Mouse (Mus musculus) limb, embryonic 14.5 days (tissue): Measurements from ENCODE around the gene Mr1. TPM values are rescaled to one million over a fixed set of nuclear protein-coding genes. Genes with fewer than 3 reads are reported as not detected.

Experiments used
- ATAC-seq: fragments of 200-750 bp; cut with Nextera tagmentation; 2 replicates; pipeline ENCODE4 v1.8.0; 2017; ENCODE audit warnings: low read depth, moderate number of reproducible peaks, moderate TSS enrichment; ENCODE audit not compliant: low FRiP score
- DNase-seq: peaks from one replicate; pipeline ENCODE4 v3.0.0-alpha.2; 2015; ENCODE audit warnings: low spot score
- H3K27ac ChIP-seq: fragments of 300-500 bp; sonication (generic); replicated peaks from 2 replicates; pipeline ENCODE4 v1.5.1; 2014; ENCODE audit warnings: low read depth, mild to moderate bottlenecking, low read length, moderate library complexity, mixed read lengths
- H3K27me3 ChIP-seq: fragments of 300-500 bp; sonication (generic); 2 replicates; pipeline ENCODE4 v1.6.1; 2014; ENCODE audit warnings: low read length, mixed read lengths; ENCODE audit not compliant: control insufficient read depth, insufficient read depth
- H3K36me3 ChIP-seq: fragments of 300-500 bp; sonication (generic); 2 replicates; pipeline ENCODE4 v1.6.1; 2014; ENCODE audit warnings: mild to moderate bottlenecking, low read length, moderate library complexity, mixed read lengths; ENCODE audit not compliant: control insufficient read depth, insufficient read depth
- H3K4me1 ChIP-seq: fragments of 300-500 bp; sonication (generic); 2 replicates; pipeline ENCODE4 v1.6.1; 2014; ENCODE audit warnings: antibody characterized with exemption, low read length, mixed read lengths; ENCODE audit not compliant: control insufficient read depth, insufficient read depth
- H3K4me2 ChIP-seq: fragments of 300-500 bp; sonication (generic); replicated peaks from 2 replicates; pipeline ENCODE4 v1.6.1; 2014; ENCODE audit warnings: low read depth, mild to moderate bottlenecking, low read length, moderate library complexity; ENCODE audit not compliant: severe bottlenecking
- H3K4me3 ChIP-seq: fragments of 300-500 bp; sonication (generic); replicated peaks from 2 replicates; pipeline ENCODE4 v1.5.1; 2014; ENCODE audit warnings: low read length
- H3K9ac ChIP-seq: fragments of 300-500 bp; sonication (generic); 2 replicates; pipeline ENCODE4 v1.6.1; 2014; ENCODE audit warnings: mild to moderate bottlenecking, low read depth, low read length, moderate library complexity; ENCODE audit not compliant: severe bottlenecking
- H3K9me3 ChIP-seq: fragments of 300-500 bp; sonication (generic); 2 replicates; pipeline ENCODE4 v1.6.1; 2016; ENCODE audit warnings: low read length; ENCODE audit not compliant: control insufficient read depth
- POLR2A ChIP-seq: fragments of 200-500 bp; IDR thresholded peaks from 2 replicates; pipeline ENCODE4 v1.8.0; 2012; ENCODE audit warnings: inconsistent platforms, mild to moderate bottlenecking, moderate library complexity, borderline replicate concordance; ENCODE audit not compliant: insufficient read depth, insufficient read length; ENCODE audit errors: extremely low read depth
- WGBS: fragments of 180-500 bp; shearing (Covaris S2); extraction: QIAGEN DNeasy Blood & Tissue Kit; methylation state at CpG from one replicate; pipeline ENCODE4 v1.1.7; 2014; 5-methylcytosine and 5-hydroxymethylcytosine counted together
- polyA plus RNA-seq, 2 experiments: library from polyadenylated mRNA; depleted of rRNA in 1 of 2; stranded (reverse) in 1 of 2; unstranded in 1 of 2; fragments of >200 nt; fragmentation: Nextera tagmentation in 1 of 2; extraction: Ambion mirVana in 1 of 2; gene quantifications; 2 replicates each; pipeline versions ENCODE4 v1.2.1 to v1.2.3; 2012 to 2014

The Mr1 gene
- polyA plus RNA-seq, 2 experiments: 8.2 to 10.5 TPM

- ATAC-seq: peak; percentile 99
- peak within 1 kb of the TSS; percentile 73 for H3K27ac ChIP-seq
- no peaks in the 10 kb centered on the region for H3K27me3 ChIP-seq
Observed at GRCm38 (mm10) chr1:155099280-155099848, 47.2 kb downstream of the Mr1 start, which contains the start of gene Ier5. Gene Ier5 (minus strand): TSS chr1:155099636.

GRCm38 (mm10) chr1:155098486-155099279, 47.9 kb downstream of the Mr1 start:
- peak overlapping the region; percentile 79 for H3K27ac ChIP-seq
- WGBS: under 1% methylated on average over 43 of the region's 93 CpGs
- peaks cover 20% of the 10 kb centered on the region for H3K4me1 ChIP-seq
- DNase-seq (no peak), ATAC-seq (no peak; the same call in 1 of the 2 replicates)
- no peaks in the 10 kb centered on the region for H3K36me3 ChIP-seq
- no peaks in the 10 kb centered on the region for H3K27me3 ChIP-seq
- no peak for TF ChIP-seq POLR2A
- peak overlapping the region; percentile 69 for H3K4me2 ChIP-seq
- no peaks in the 10 kb centered on the region for H3K9me3 ChIP-seq
- H3K4me3 ChIP-seq: peak overlapping the region; percentile 98
- H3K9ac ChIP-seq: peak overlapping the region; percentile 97

More at GRCm38 (mm10) chr1:155099280-155099848, 47.2 kb downstream of the Mr1 start, which contains the start of gene Ier5:
- WGBS: under 1% methylated on average over 39 of the region's 40 CpGs
- Histone ChIP-seq H3K36me3 (no peaks in the 10 kb centered on the region), H3K4me1 (peaks cover 16% of the 10 kb centered on the region), H3K4me3 (peak within 1 kb of the TSS; percentile 98), H3K9me3 (no peaks in the 10 kb centered on the region), H3K9ac (peak within 1 kb of the TSS; percentile 97), H3K4me2 (peak within 1 kb of the TSS; percentile 69)
- peak; percentile 98 for DNase-seq
- peak; percentile 99; the same call in 1 of the 2 replicates for TF ChIP-seq POLR2A

- no peak for DNase-seq
- peaks cover 27% of the 10 kb centered on the region for H3K4me1 ChIP-seq
- peak overlapping the region; percentile 79 for H3K27ac ChIP-seq
- no peaks in the 10 kb centered on the region for H3K36me3 ChIP-seq
- no peaks in the 10 kb centered on the region for H3K9me3 ChIP-seq
- under 1% methylated on average over 33 of the region's 33 CpGs for whole genome bisulfite sequencing
- peak overlapping the region; percentile 98 for H3K4me3 ChIP-seq
- no peaks in the 10 kb centered on the region for H3K27me3 ChIP-seq
- H3K9ac ChIP-seq: peak overlapping the region; percentile 97
- no peak for TF ChIP-seq POLR2A
- ATAC-seq: no peak
- peak overlapping the region; percentile 69 for H3K4me2 ChIP-seq
Observed at GRCm38 (mm10) chr1:155097931-155098485, 48.6 kb downstream of the Mr1 start.

GRCm38 (mm10) chr1:155097354-155097753, 49.3 kb downstream of the Mr1 start:
- ATAC-seq (no peak), DNase-seq (no peak)
- Histone ChIP-seq H3K4me1 (peaks cover 34% of the 10 kb centered on the region), H3K9ac (0 out of 2 replicates have a peak overlapping the region, but pooled peaks have one; percentile 97), H3K27ac (peak overlapping the region; percentile 79; the same call in 1 of the 2 replicates), H3K4me2 (peak overlapping the region; percentile 69), H3K27me3 (no peaks in the 10 kb centered on the region), H3K36me3 (no peaks in the 10 kb centered on the region), H3K9me3 (no peaks in the 10 kb centered on the region), H3K4me3 (peak overlapping the region; percentile 98)
- 32% methylated on average over 6 of the region's 6 CpGs for WGBS
- no peak for TF ChIP-seq POLR2A

GRCm38 (mm10) chr1:155096620-155097261, 49.9 kb downstream of the Mr1 start:
- no peak for DNase-seq
- no peak for TF ChIP-seq POLR2A
- 77% methylated on average over 4 of the region's 4 CpGs for WGBS
- H3K9me3 ChIP-seq: no peaks in the 10 kb centered on the region
- no peaks in the 10 kb centered on the region for H3K36me3 ChIP-seq
- H3K27me3 ChIP-seq: no peaks in the 10 kb centered on the region
- H3K4me3 ChIP-seq: peak overlapping the region; percentile 98
- H3K4me2 ChIP-seq: peak overlapping the region; percentile 69
- no peak for ATAC-seq
- H3K9ac ChIP-seq: no peak overlapping the region
- no peak overlapping the region for H3K27ac ChIP-seq
- H3K4me1 ChIP-seq: peaks cover 40% of the 10 kb centered on the region
